Mouse (Mus musculus): ENCODE results near the gene Arhgef3.
"Not testable (repeated sequence)": the region's sequence is repeated elsewhere in the genome, so short reads cannot be mapped to it uniquely, and the experiment has no call there.

Arhgef3 gene

GRCm38 (mm10) chr14:27231506-27231905, 116.8 kb downstream of the Arhgef3 start:
- DNase-seq (ENCODE audit: low read depth, low spot score) = no peak

- DNase-seq (ENCODE audit: low read depth, low spot score) = no peak
These were observed 117.5 kb downstream of the Arhgef3 start for GRCm38 (mm10) chr14:27231974-27232780.

- no peak for DNase-seq (ENCODE audit: low read depth, low spot score)
These were observed 118.4 kb downstream of the Arhgef3 start for GRCm38 (mm10) chr14:27233056-27233455.

GRCm38 (mm10) chr14:27233656-27234055, 119.0 kb downstream of the Arhgef3 start:
- no peak for DNase-seq (ENCODE audit: low read depth, low spot score)

GRCm38 (mm10) chr14:27234270-27234840, 119.7 kb downstream of the Arhgef3 start:
- DNase-seq (ENCODE audit: low read depth, low spot score) = no peak

GRCm38 (mm10) chr14:27235897-27236553, 121.3 kb downstream of the Arhgef3 start:
- DNase-seq (ENCODE audit: low read depth, low spot score) = no peak

GRCm38 (mm10) chr14:27237522-27238187, 123.0 kb downstream of the Arhgef3 start:
- no peak for DNase-seq (ENCODE audit: low read depth, low spot score)

GRCm38 (mm10) chr14:27238600-27239118, 124.0 kb downstream of the Arhgef3 start:
- DNase-seq (ENCODE audit: low read depth, low spot score) = no peak

GRCm38 (mm10) chr14:27239551-27240091, 124.9 kb downstream of the Arhgef3 start:
- no peak for DNase-seq (ENCODE audit: low read depth, low spot score)

- DNase-seq (ENCODE audit: low read depth, low spot score) = no peak
These were observed 127.6 kb downstream of the Arhgef3 start for GRCm38 (mm10) chr14:27242253-27242652.

- no peak for DNase-seq (ENCODE audit: low read depth, low spot score)
These were observed 128.1 kb downstream of the Arhgef3 start for GRCm38 (mm10) chr14:27242769-27243168.

- no peak for DNase-seq (ENCODE audit: low read depth, low spot score)
These were observed 128.9 kb downstream of the Arhgef3 start for GRCm38 (mm10) chr14:27243585-27243984.

GRCm38 (mm10) chr14:27244898-27245297, 130.2 kb downstream of the Arhgef3 start:
- DNase-seq (ENCODE audit: low read depth, low spot score) = no peak

- no peak for DNase-seq (ENCODE audit: low read depth, low spot score)
These were observed 131.7 kb downstream of the Arhgef3 start for GRCm38 (mm10) chr14:27246424-27246823.

GRCm38 (mm10) chr14:27246948-27247347, 132.2 kb downstream of the Arhgef3 start:
- DNase-seq (ENCODE audit: low read depth, low spot score) = not testable (repeated sequence)

GRCm38 (mm10) chr14:27249121-27249520, 134.4 kb downstream of the Arhgef3 start:
- DNase-seq (ENCODE audit: low read depth, low spot score) = no peak

- no peak for DNase-seq (ENCODE audit: low read depth, low spot score)
These were observed 135.6 kb downstream of the Arhgef3 start for GRCm38 (mm10) chr14:27250281-27250789.

GRCm38 (mm10) chr14:27253391-27253790, 138.7 kb downstream of the Arhgef3 start:
- DNase-seq (ENCODE audit: low read depth, low spot score) = no peak

- no peak for DNase-seq (ENCODE audit: low read depth, low spot score)
These were observed 147.7 kb downstream of the Arhgef3 start for GRCm38 (mm10) chr14:27262349-27262748.

GRCm38 (mm10) chr14:27266601-27267000, 151.9 kb downstream of the Arhgef3 start:
- no peak for DNase-seq (ENCODE audit: low read depth, low spot score)

- DNase-seq (ENCODE audit: low read depth, low spot score) = no peak
These were observed 153.4 kb downstream of the Arhgef3 start for GRCm38 (mm10) chr14:27268137-27268536.

All from retina, postnatal 7 days (tissue).